Mouse (Mus musculus) large intestine, adult 2 months (tissue): ENCODE data around the gene Mrpl19. TPM values are rescaled to one million over a fixed set of nuclear protein-coding genes. Genes with fewer than 3 reads are reported as not detected.

ENCODE experiments used
- DNase-seq: peaks from one replicate; pipeline ENCODE4 v3.0.0-alpha.2; 2012; ENCODE audit warnings: low read depth, low spot score
- WGBS: fragments of 180-500 bp; shearing (Covaris S2); methylation state at CpG from one replicate; pipeline ENCODE4 v1.1.7; 2018; 5-methylcytosine and 5-hydroxymethylcytosine counted together
- polyA plus RNA-seq: library from polyadenylated mRNA; depleted of rRNA; stranded (reverse); fragments of >200 nt; gene quantifications from 2 replicates; pipeline ENCODE4 v1.2.3, GENCODE M21; 2012; rRNA removed

Mrpl19 gene
- polyA plus RNA-seq, 1 experiment = 4.3 TPM

GRCm38 (mm10) chr6:81943281-81943680 lies 22.5 kb downstream of the Mrpl19 start:
- WGBS = 77% methylated on average over 2 of the region's 2 CpGs
- no peak for DNase-seq

- WGBS = 93% methylated on average over 5 of the region's 5 CpGs
- no peak for DNase-seq
Measured at GRCm38 (mm10) chr6:81941718-81942117, 24.0 kb downstream of the Mrpl19 start.

- WGBS = 91% methylated on average over 3 of the region's 3 CpGs
Measured at GRCm38 (mm10) chr6:81933281-81933680, 32.5 kb downstream of the Mrpl19 start.

GRCm38 (mm10) chr6:81929402-81929801 lies 36.4 kb downstream of the Mrpl19 start:
- DNase-seq = no peak
- WGBS = 88% methylated on average over 4 of the region's 4 CpGs

More at GRCm38 (mm10) chr6:81933281-81933680, 32.5 kb downstream of the Mrpl19 start:
- DNase-seq = no peak

GRCm38 (mm10) chr6:81924304-81924703 lies 41.5 kb downstream of the Mrpl19 start:
- 11% methylated on average over 5 of the region's 5 CpGs for WGBS
- DNase-seq = no peak

- under 1% methylated on average over 56 of the region's 56 CpGs for WGBS
- DNase-seq = peak; percentile 91
Measured at GRCm38 (mm10) chr6:81923523-81924142, 42.1 kb downstream of the Mrpl19 start, which contains the start of gene Gcfc2. Gcfc2 (plus strand) TSS chr6:81923669.

- no peak for DNase-seq
- WGBS = 63% methylated on average over 3 of the region's 3 CpGs
Measured at GRCm38 (mm10) chr6:81912177-81912576, 53.6 kb downstream of the Mrpl19 start.

- no peak for DNase-seq
- 66% methylated on average over 4 of the region's 4 CpGs for whole genome bisulfite sequencing
Measured at GRCm38 (mm10) chr6:81911713-81912112, 54.0 kb downstream of the Mrpl19 start.

- DNase-seq = no peak
- WGBS = 74% methylated on average over 5 of the region's 5 CpGs
Measured at GRCm38 (mm10) chr6:81911244-81911643, 54.5 kb downstream of the Mrpl19 start.

- DNase-seq = no peak
- WGBS = 85% methylated on average over 25 of the region's 25 CpGs
Measured at GRCm38 (mm10) chr6:81910302-81910855, 55.4 kb downstream of the Mrpl19 start.

Other genes starting within 250 kb of the Mrpl19 start
- 1.4 and 2.7 TPM in 2 replicates for gene Gcfc2, start 42.3 kb downstream of the Mrpl19 start, polyA plus RNA-seq
- gene Eva1a, start 75.1 kb upstream of the Mrpl19 start, polyA plus RNA-seq = 3.9 and 4.7 TPM in 2 replicates